Mouse (Mus musculus): ENCODE results near the gene Cttnbp2.

Cttnbp2 gene

GRCm38 (mm10) chr6:18514480-18515352 is at the start of gene Cttnbp2:
TSS of gene Cttnbp2 (minus strand) at chr6:18514843.
- DNase-seq (ENCODE audit: low spot score in 2 of 2): peak; percentile 87 to 89

- DNase-seq (ENCODE audit: low spot score in 2 of 2): no peak
Observed at GRCm38 (mm10) chr6:18559019-18559418, 44.4 kb upstream of the Cttnbp2 start.

- DNase-seq (ENCODE audit: low spot score in 2 of 2): no peak
Observed at GRCm38 (mm10) chr6:18547516-18548465, 33.1 kb upstream of the Cttnbp2 start.

GRCm38 (mm10) chr6:18543878-18544277 is 29.2 kb upstream of the Cttnbp2 start:
- DNase-seq (ENCODE audit: low spot score in 2 of 2): no peak

- DNase-seq (ENCODE audit: low spot score in 2 of 2): no peak
Observed at GRCm38 (mm10) chr6:18540396-18540795, 25.8 kb upstream of the Cttnbp2 start.

GRCm38 (mm10) chr6:18530394-18530793 is 15.8 kb upstream of the Cttnbp2 start:
- no peak for DNase-seq (ENCODE audit: low spot score in 2 of 2)

GRCm38 (mm10) chr6:18517626-18518025 is 3.0 kb upstream of the Cttnbp2 start:
- no peak for DNase-seq (ENCODE audit: low spot score in 2 of 2)

GRCm38 (mm10) chr6:18513611-18514473 is 801 bp downstream of the Cttnbp2 start:
- DNase-seq (ENCODE audit: low spot score in 2 of 2): peak; percentile 56 to 62

GRCm38 (mm10) chr6:18511886-18512285 is 2.8 kb downstream of the Cttnbp2 start:
- DNase-seq (ENCODE audit: low spot score in 2 of 2): peak in 1 of 2 experiments; percentile 52

- DNase-seq (ENCODE audit: low spot score in 2 of 2): no peak
Observed at GRCm38 (mm10) chr6:18508036-18508435, 6.6 kb downstream of the Cttnbp2 start.

- DNase-seq (ENCODE audit: low spot score in 2 of 2): no peak
Observed at GRCm38 (mm10) chr6:18499833-18500232, 14.8 kb downstream of the Cttnbp2 start.

- DNase-seq (ENCODE audit: low spot score in 2 of 2): no peak
Observed at GRCm38 (mm10) chr6:18492977-18493376, 21.7 kb downstream of the Cttnbp2 start.

GRCm38 (mm10) chr6:18492248-18492901 is 22.3 kb downstream of the Cttnbp2 start:
- DNase-seq (ENCODE audit: low spot score in 2 of 2): no peak

- no peak for DNase-seq (ENCODE audit: low spot score in 2 of 2)
Observed at GRCm38 (mm10) chr6:18485087-18485486, 29.6 kb downstream of the Cttnbp2 start.

GRCm38 (mm10) chr6:18484061-18484460 is 30.6 kb downstream of the Cttnbp2 start:
- DNase-seq (ENCODE audit: low spot score in 2 of 2): no peak

GRCm38 (mm10) chr6:18482546-18482945 is 32.1 kb downstream of the Cttnbp2 start:
- no peak for DNase-seq (ENCODE audit: low spot score in 2 of 2)

GRCm38 (mm10) chr6:18481781-18482180 is 32.9 kb downstream of the Cttnbp2 start:
- no peak for DNase-seq (ENCODE audit: low spot score in 2 of 2)

GRCm38 (mm10) chr6:18477313-18477930 is 37.2 kb downstream of the Cttnbp2 start:
- no peak for DNase-seq (ENCODE audit: low spot score in 2 of 2)

GRCm38 (mm10) chr6:18474983-18475382 is 39.7 kb downstream of the Cttnbp2 start:
- DNase-seq (ENCODE audit: low spot score in 2 of 2): no peak

- DNase-seq (ENCODE audit: low spot score in 2 of 2): no peak
Observed at GRCm38 (mm10) chr6:18474541-18474940, 40.1 kb downstream of the Cttnbp2 start.

Measured in right cerebral cortex, postnatal 10 days (tissue).